Mouse (Mus musculus): ENCODE data around the gene Xpr1. TPM values are rescaled to one million over a fixed set of nuclear protein-coding genes. Genes with fewer than 3 reads are reported as not detected.

Xpr1 gene
- polyA plus RNA-seq, 1 experiment from 2014 or later: 57.4 TPM

DNA sequence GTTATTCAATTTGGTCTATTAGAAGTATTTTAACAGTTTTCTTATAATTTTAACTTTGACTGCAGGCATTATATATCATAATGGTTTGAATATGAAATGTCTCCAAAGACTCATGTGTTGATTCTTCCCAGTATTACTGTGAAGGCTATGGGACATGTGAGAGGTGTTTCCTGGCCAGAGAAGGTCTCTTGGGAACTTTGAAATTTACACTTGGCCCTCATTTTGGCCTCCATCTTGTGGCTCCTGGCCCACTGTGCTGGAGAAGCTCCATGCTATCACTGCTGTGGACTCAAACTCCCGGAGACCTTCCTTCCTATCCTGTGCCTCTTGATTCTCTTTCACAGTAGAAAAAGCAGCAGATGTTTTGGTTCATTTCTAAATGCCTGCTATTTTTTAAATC, 127.8 kb downstream of the Xpr1 start:
- peaks cover 16% of the 10 kb centered on the region; the same call in 1 of the 2 replicates for H3K36me3 ChIP-seq (ENCODE audit: control insufficient read depth, insufficient read depth, low read length)
- no peaks in the 10 kb centered on the region for H3K9me3 ChIP-seq (replicated peaks; ENCODE audit: control insufficient read depth, low read length, poor library complexity, severe bottlenecking)
- H3K4me1 ChIP-seq (ENCODE audit: control insufficient read depth, insufficient read depth, low read length): peaks cover 2% of the 10 kb centered on the region

DNA sequence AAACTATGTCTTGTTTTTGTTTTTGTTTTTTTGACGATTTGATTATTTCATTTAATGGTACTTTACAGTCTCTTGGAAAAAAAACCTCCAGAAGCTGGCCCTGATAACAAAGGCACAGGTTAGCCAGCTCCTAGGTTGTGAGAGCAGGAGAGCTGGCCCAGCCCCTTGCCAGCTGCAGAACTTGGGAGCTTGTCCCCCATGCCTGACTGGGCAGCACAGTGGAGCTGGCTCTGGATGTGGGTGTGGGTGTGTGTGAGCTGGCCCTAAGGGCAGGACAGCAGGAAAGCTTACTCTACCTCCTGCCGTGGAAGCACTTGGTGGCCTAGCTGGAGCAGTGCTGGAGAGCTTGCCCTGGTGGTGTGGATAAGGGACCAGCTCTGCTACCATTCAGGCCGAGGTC, 129.2 kb downstream of the Xpr1 start:
- H3K9ac ChIP-seq (ENCODE audit: low read depth, low read length): no peak overlapping the region
- H3K4me1 ChIP-seq (ENCODE audit: control insufficient read depth, insufficient read depth, low read length): no peaks in the 10 kb centered on the region
- peaks cover 18% of the 10 kb centered on the region for H3K36me3 ChIP-seq (ENCODE audit: control insufficient read depth, insufficient read depth, low read length)
- WGBS: 96% methylated on average over 3 of the region's 3 CpGs
- no peak overlapping the region for H3K4me2 ChIP-seq (ENCODE audit: low read length)
- ATAC-seq: 0 out of 2 replicates have a peak, but pooled peaks have one; percentile 21
- H3K27ac ChIP-seq (ENCODE audit: low read length): no peak overlapping the region
- H3K4me3 ChIP-seq (ENCODE audit: low read depth, low read length): no peak overlapping the region
- H3K27me3 ChIP-seq (ENCODE audit: control insufficient read depth, insufficient read depth, low read depth, low read length): no peaks in the 10 kb centered on the region
- H3K9me3 ChIP-seq (replicated peaks; ENCODE audit: control insufficient read depth, low read length, poor library complexity, severe bottlenecking): no peaks in the 10 kb centered on the region

More for the DNA sequence above, 127.8 kb downstream of the Xpr1 start:
- H3K9ac ChIP-seq (ENCODE audit: low read depth, low read length): no peak overlapping the region
- no peak for ATAC-seq
- H3K27ac ChIP-seq (ENCODE audit: low read length): no peak overlapping the region
- H3K4me2 ChIP-seq (ENCODE audit: low read length): no peak overlapping the region
- WGBS: 100% methylated on average over 1 of the region's 1 CpGs
- H3K27me3 ChIP-seq (ENCODE audit: control insufficient read depth, insufficient read depth, low read depth, low read length): no peaks in the 10 kb centered on the region
- no peak overlapping the region for H3K4me3 ChIP-seq (ENCODE audit: low read depth, low read length)

DNA sequence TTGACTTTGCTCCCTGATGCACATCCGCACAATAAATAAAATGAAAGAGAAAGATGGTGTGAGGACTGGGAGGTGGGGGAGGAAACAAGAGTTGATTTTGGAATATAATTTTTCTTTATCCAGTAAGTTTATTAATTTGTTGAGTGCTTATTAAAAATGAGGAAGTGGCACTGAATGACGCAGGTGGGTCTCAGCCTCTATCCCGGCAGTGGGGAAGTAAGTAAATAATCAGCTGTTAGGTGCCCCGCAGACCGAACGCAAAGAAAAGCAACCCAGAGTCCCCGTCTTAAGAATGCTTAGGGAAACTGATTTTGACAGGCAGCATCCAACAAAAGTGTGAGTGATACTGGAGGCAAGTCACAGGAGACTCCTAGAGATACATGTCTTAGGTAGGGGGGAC, 133.4 kb downstream of the Xpr1 start:
- H3K27ac ChIP-seq (ENCODE audit: low read length): no peak overlapping the region
- WGBS: 86% methylated on average over 7 of the region's 7 CpGs
- no peak overlapping the region for H3K4me3 ChIP-seq (ENCODE audit: low read depth, low read length)
- no peaks in the 10 kb centered on the region for H3K9me3 ChIP-seq (replicated peaks; ENCODE audit: control insufficient read depth, low read length, poor library complexity, severe bottlenecking)
- no peaks in the 10 kb centered on the region for H3K27me3 ChIP-seq (ENCODE audit: control insufficient read depth, insufficient read depth, low read depth, low read length)
- no peak overlapping the region for H3K9ac ChIP-seq (ENCODE audit: low read depth, low read length)
- no peak overlapping the region for H3K4me2 ChIP-seq (ENCODE audit: low read length)
- no peak for ATAC-seq
- no peaks in the 10 kb centered on the region for H3K4me1 ChIP-seq (ENCODE audit: control insufficient read depth, insufficient read depth, low read length)
- H3K36me3 ChIP-seq (ENCODE audit: control insufficient read depth, insufficient read depth, low read length): peaks cover 17% of the 10 kb centered on the region

DNA sequence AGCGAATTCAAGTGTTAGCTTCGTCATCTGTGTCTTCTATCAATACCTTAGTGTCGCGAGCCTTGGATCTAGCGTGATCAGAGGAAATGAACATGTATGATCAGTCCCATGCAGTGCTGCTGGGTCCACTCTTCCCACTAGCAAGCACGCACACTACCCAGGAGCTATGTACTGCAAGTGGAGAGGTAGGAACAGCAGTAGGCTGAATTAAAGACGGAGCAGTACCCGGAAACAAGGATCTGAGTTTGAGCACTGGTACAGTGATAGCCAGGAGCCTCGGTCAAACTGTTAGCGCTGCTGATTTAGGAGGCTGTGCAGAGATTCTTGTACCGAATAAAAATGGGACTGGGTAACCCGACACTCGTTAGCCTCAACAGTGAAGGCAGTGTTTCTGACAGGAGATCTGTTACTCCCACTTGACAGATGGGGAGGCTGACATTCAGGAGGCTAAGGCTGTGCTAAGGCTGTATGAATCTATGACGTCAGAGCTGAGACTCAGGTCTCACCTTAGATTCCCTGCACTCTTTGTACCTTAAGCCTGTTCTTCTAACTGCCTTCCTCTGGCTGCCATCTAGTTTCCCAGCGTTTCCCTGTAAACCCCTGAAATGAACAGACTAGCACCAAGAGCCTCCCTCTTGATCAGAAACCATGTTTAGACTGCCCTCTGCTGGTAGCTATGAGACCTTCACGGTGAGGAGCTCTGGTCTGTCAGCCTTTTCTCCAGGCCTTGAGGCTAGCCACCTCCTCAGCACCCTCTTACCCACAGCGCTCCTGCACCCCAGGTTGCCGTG, 136.0 kb downstream of the Xpr1 start:
- WGBS: 60% methylated on average over 18 of the region's 18 CpGs
- Histone ChIP-seq H3K36me3 (ENCODE audit: control insufficient read depth, insufficient read depth, low read length) (peaks cover 8% of the 10 kb centered on the region), H3K27ac (ENCODE audit: low read length) (no peak overlapping the region), H3K9ac (ENCODE audit: low read depth, low read length) (no peak overlapping the region), H3K4me1 (ENCODE audit: control insufficient read depth, insufficient read depth, low read length) (no peaks in the 10 kb centered on the region), H3K4me3 (ENCODE audit: low read depth, low read length) (no peak overlapping the region), H3K27me3 (ENCODE audit: control insufficient read depth, insufficient read depth, low read depth, low read length) (no peaks in the 10 kb centered on the region), H3K4me2 (ENCODE audit: low read length) (no peak overlapping the region), H3K9me3 (replicated peaks; ENCODE audit: control insufficient read depth, low read length, poor library complexity, severe bottlenecking) (no peaks in the 10 kb centered on the region)
- ATAC-seq: peak; percentile 86

DNA sequence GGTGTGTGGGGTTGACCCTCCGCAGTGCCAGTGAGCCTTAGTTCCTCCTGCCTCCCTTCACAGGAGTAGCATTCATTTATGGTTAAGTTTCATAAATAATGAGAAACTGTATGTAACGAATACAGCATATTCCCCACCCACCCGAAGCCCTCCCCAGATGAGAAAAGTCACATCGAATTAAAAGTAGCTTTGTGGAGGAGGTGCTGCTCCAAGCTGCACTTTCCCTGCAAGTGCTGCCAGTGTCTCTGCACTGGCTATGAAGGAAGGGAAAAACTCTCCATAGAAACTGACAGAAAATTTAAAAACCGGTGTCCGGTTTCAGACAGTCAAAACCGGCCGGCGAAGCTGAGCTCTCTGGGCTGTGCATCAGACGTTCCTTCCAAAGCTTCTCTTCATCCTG, 136.9 kb downstream of the Xpr1 start:
- ATAC-seq: no peak
- WGBS: 83% methylated on average over 10 of the region's 10 CpGs
- Histone ChIP-seq H3K27ac (ENCODE audit: low read length) (no peak overlapping the region), H3K4me1 (ENCODE audit: control insufficient read depth, insufficient read depth, low read length) (no peaks in the 10 kb centered on the region), H3K27me3 (ENCODE audit: control insufficient read depth, insufficient read depth, low read depth, low read length) (no peaks in the 10 kb centered on the region), H3K4me2 (ENCODE audit: low read length) (no peak overlapping the region), H3K9me3 (replicated peaks; ENCODE audit: control insufficient read depth, low read length, poor library complexity, severe bottlenecking) (no peaks in the 10 kb centered on the region), H3K9ac (ENCODE audit: low read depth, low read length) (no peak overlapping the region), H3K36me3 (ENCODE audit: control insufficient read depth, insufficient read depth, low read length) (peaks cover 8% of the 10 kb centered on the region), H3K4me3 (ENCODE audit: low read depth, low read length) (no peak overlapping the region)

DNA sequence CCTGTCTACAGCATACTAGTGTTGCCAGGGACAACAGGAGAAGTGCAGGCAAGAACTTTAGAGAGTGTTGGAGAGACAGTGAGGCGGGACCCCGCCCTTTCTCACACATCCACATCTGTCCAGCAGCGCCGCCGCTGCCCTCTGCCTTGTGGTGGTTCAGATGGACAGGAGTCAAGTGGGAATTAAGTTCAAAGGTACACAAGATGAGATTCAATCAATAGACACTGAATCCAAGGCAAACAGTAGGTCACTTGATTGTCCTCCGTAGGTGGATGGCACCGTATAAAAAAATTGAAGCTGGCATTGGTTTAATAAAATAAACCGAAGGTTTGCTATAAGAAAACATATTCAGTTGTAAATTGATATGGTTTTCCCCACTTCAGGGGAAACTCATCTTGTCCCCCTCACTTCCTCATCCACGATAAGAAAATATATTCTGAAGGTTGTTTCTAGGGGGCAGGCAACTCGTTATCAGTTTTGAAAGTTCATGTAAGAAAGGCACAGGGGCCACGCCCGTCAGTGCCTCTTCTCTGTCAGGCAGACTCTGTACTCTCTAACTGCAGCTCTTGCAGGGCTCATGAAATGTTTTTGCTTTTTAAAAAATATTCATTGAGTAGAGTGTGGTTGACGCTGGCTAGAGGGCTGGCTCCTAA, 140.7 kb downstream of the Xpr1 start:
- Histone ChIP-seq H3K36me3 (ENCODE audit: control insufficient read depth, insufficient read depth, low read length) (no peaks in the 10 kb centered on the region), H3K27ac (ENCODE audit: low read length) (no peak overlapping the region), H3K9ac (ENCODE audit: low read depth, low read length) (no peak overlapping the region), H3K4me1 (ENCODE audit: control insufficient read depth, insufficient read depth, low read length) (no peaks in the 10 kb centered on the region), H3K9me3 (replicated peaks; ENCODE audit: control insufficient read depth, low read length, poor library complexity, severe bottlenecking) (no peaks in the 10 kb centered on the region), H3K4me2 (ENCODE audit: low read length) (no peak overlapping the region), H3K27me3 (ENCODE audit: control insufficient read depth, insufficient read depth, low read depth, low read length) (no peaks in the 10 kb centered on the region), H3K4me3 (ENCODE audit: low read depth, low read length) (no peak overlapping the region)
- ATAC-seq: no peak
- WGBS: 74% methylated on average over 13 of the region's 13 CpGs

DNA sequence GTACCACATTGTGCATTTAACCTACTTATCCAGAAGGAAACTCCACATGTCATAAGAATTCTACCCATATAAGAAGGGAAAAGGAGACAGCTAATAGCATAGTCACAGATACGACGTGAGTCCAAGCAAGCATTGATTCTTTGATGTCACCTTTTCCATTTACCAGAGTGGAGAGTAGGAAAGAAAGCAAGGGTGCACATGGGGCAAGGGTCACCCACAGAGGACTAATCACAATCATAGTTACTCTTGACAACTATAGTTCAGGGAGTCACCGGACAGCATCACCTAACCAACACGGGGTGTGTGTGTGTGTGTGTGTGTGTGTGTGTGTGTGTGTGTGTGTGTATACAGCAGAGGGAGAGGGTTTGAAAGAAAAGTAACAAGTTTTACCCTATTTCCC, 141.4 kb downstream of the Xpr1 start:
- Histone ChIP-seq H3K27me3 (ENCODE audit: control insufficient read depth, insufficient read depth, low read depth, low read length) (no peaks in the 10 kb centered on the region), H3K9ac (ENCODE audit: low read depth, low read length) (no peak overlapping the region), H3K9me3 (replicated peaks; ENCODE audit: control insufficient read depth, low read length, poor library complexity, severe bottlenecking) (no peaks in the 10 kb centered on the region), H3K4me3 (ENCODE audit: low read depth, low read length) (no peak overlapping the region), H3K36me3 (ENCODE audit: control insufficient read depth, insufficient read depth, low read length) (no peaks in the 10 kb centered on the region), H3K4me2 (ENCODE audit: low read length) (no peak overlapping the region), H3K27ac (ENCODE audit: low read length) (no peak overlapping the region), H3K4me1 (ENCODE audit: control insufficient read depth, insufficient read depth, low read length) (no peaks in the 10 kb centered on the region)
- WGBS: 81% methylated on average over 4 of the region's 4 CpGs
- ATAC-seq: no peak

DNA sequence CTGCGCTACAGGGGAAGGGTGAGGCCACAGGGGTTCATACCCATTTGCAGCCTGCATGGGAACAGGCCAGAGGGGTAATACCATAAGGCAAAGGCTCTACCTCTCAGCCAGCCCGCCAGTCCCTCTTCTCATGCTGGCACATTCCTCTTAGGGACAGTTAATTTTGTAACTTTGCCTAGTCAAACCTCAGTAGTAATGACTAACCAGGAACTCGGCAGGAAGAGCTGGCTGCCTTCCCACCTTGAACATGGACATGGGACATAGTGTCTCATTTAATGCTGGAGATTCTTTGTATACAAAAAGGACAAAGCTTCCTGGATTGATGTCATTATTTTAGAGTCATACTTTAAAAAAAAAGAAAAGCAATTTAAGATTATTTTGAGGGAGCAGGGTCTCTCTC, 142.2 kb downstream of the Xpr1 start:
- 92% methylated on average over 3 of the region's 3 CpGs for WGBS
- Histone ChIP-seq H3K9ac (ENCODE audit: low read depth, low read length) (no peak overlapping the region), H3K4me3 (ENCODE audit: low read depth, low read length) (no peak overlapping the region), H3K27ac (ENCODE audit: low read length) (no peak overlapping the region), H3K36me3 (ENCODE audit: control insufficient read depth, insufficient read depth, low read length) (no peaks in the 10 kb centered on the region), H3K9me3 (replicated peaks; ENCODE audit: control insufficient read depth, low read length, poor library complexity, severe bottlenecking) (no peaks in the 10 kb centered on the region), H3K4me1 (ENCODE audit: control insufficient read depth, insufficient read depth, low read length) (no peaks in the 10 kb centered on the region), H3K27me3 (ENCODE audit: control insufficient read depth, insufficient read depth, low read depth, low read length) (no peaks in the 10 kb centered on the region), H3K4me2 (ENCODE audit: low read length) (no peak overlapping the region)
- no peak for ATAC-seq

DNA sequence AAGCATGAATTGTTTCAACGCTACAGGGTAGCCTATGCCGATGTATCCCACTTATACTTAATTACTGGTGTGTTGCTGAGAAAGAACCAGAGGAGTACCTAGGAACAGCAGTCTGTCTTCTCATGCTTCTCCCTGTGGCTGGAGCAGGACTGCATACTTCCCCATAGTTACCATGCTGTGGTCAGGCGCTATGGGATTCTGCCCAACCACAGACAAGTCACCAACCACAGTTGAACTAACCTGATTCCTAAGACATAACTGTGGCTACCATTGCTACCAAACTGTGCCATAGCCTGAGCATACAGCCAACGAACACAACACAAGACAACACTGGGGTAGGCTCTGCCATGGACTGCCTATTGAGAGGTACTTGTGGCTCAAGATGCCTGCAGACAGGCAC, 144.3 kb downstream of the Xpr1 start:
- no peaks in the 10 kb centered on the region for H3K9me3 ChIP-seq (replicated peaks; ENCODE audit: control insufficient read depth, low read length, poor library complexity, severe bottlenecking)
- H3K4me1 ChIP-seq (ENCODE audit: control insufficient read depth, insufficient read depth, low read length): no peaks in the 10 kb centered on the region
- WGBS: 94% methylated on average over 4 of the region's 4 CpGs
- no peaks in the 10 kb centered on the region for H3K36me3 ChIP-seq (ENCODE audit: control insufficient read depth, insufficient read depth, low read length)
- no peak overlapping the region for H3K9ac ChIP-seq (ENCODE audit: low read depth, low read length)
- no peak overlapping the region for H3K4me3 ChIP-seq (ENCODE audit: low read depth, low read length)
- H3K27ac ChIP-seq (ENCODE audit: low read length): no peak overlapping the region
- ATAC-seq: no peak
- no peak overlapping the region for H3K4me2 ChIP-seq (ENCODE audit: low read length)
- no peaks in the 10 kb centered on the region for H3K27me3 ChIP-seq (ENCODE audit: control insufficient read depth, insufficient read depth, low read depth, low read length)

Data from midbrain, embryonic 16.5 days (tissue).